Mouse (Mus musculus): Measurements from ENCODE around the gene Prr15l.

- TF ChIP-seq CTCF (IDR thresholded peaks at IDR 0.05; ENCODE audit: borderline replicate concordance, insufficient read depth, low read length) (no peak), POLR2A (IDR thresholded peaks at IDR 0.05; ENCODE audit: low read depth, low read length) (no peak)
These were observed 3.0 kb upstream of the Prr15l start for GRCm38 (mm10) chr11:96924861-96925260.

All from embryonic fibroblast, embryonic 13.5 days (primary cell).